Mouse (Mus musculus) embryo, embryonic 11 days (tissue): ENCODE data around the gene Skap1.
"Not testable (repeated sequence)": the region's sequence is repeated elsewhere in the genome, so short reads cannot be mapped to it uniquely, and the experiment has no call there.

Experiments
- DNase-seq: peaks from one replicate; pipeline ENCODE4 v3.0.0-alpha.2; 2015

Skap1 gene

GRCm38 (mm10) chr11:96703813-96704212 lies 239.4 kb downstream of the Skap1 start:
- no peak for DNase-seq

- DNase-seq: peak; percentile 41
Observed at GRCm38 (mm10) chr11:96711268-96711667, 246.9 kb downstream of the Skap1 start.

- DNase-seq: no peak
Observed at GRCm38 (mm10) chr11:96711670-96712069, 247.3 kb downstream of the Skap1 start.

GRCm38 (mm10) chr11:96713210-96714005 lies 249.0 kb downstream of the Skap1 start:
- DNase-seq: peak; percentile 51

- DNase-seq: no peak
Observed at GRCm38 (mm10) chr11:96714011-96714410, 249.6 kb downstream of the Skap1 start.

GRCm38 (mm10) chr11:96715168-96715567 lies 250.8 kb downstream of the Skap1 start:
- not testable (repeated sequence) for DNase-seq

- DNase-seq: no peak
Observed at GRCm38 (mm10) chr11:96718609-96719008, 254.2 kb downstream of the Skap1 start.

GRCm38 (mm10) chr11:96725833-96726232 lies 261.4 kb downstream of the Skap1 start:
- no peak for DNase-seq

GRCm38 (mm10) chr11:96728577-96728976 lies 264.2 kb downstream of the Skap1 start:
- DNase-seq: no peak

GRCm38 (mm10) chr11:96729462-96729861 lies 265.1 kb downstream of the Skap1 start:
- DNase-seq: peak; percentile 53

- peak; percentile 28 for DNase-seq
Observed at GRCm38 (mm10) chr11:96730327-96730726, 265.9 kb downstream of the Skap1 start.

- DNase-seq: no peak
Observed at GRCm38 (mm10) chr11:96732657-96733056, 268.3 kb downstream of the Skap1 start.

- peak; percentile 92 for DNase-seq
Observed at GRCm38 (mm10) chr11:96735908-96736307, 271.5 kb downstream of the Skap1 start.

GRCm38 (mm10) chr11:96736361-96736760 lies 272.0 kb downstream of the Skap1 start:
- peak; percentile 20 for DNase-seq

GRCm38 (mm10) chr11:96737673-96738471 lies 273.5 kb downstream of the Skap1 start:
- peak; percentile 54 for DNase-seq

GRCm38 (mm10) chr11:96740796-96741195 lies 276.4 kb downstream of the Skap1 start:
- peak; percentile 36 for DNase-seq

- peak; percentile 77 for DNase-seq
Observed at GRCm38 (mm10) chr11:96741995-96742394, 277.6 kb downstream of the Skap1 start.

GRCm38 (mm10) chr11:96743000-96743399 lies 278.6 kb downstream of the Skap1 start:
- DNase-seq: peak; percentile 35

GRCm38 (mm10) chr11:96743891-96744290 lies 279.5 kb downstream of the Skap1 start:
- no peak for DNase-seq

- DNase-seq: no peak
Observed at GRCm38 (mm10) chr11:96746648-96747047, 282.3 kb downstream of the Skap1 start.

- DNase-seq: no peak
Observed at GRCm38 (mm10) chr11:96747555-96747954, 283.2 kb downstream of the Skap1 start.

GRCm38 (mm10) chr11:96755298-96755697 lies 290.9 kb downstream of the Skap1 start:
- no peak for DNase-seq

- DNase-seq: no peak
Observed at GRCm38 (mm10) chr11:96757421-96757820, 293.0 kb downstream of the Skap1 start.

GRCm38 (mm10) chr11:96758402-96758801 lies 294.0 kb downstream of the Skap1 start:
- DNase-seq: no peak
